Mouse (Mus musculus): ENCODE measurements around the gene Sh3glb2. TPM values are rescaled to one million over a fixed set of nuclear protein-coding genes. Genes with fewer than 3 reads are reported as not detected.

Gene Sh3glb2
- polyA plus RNA-seq, 1 experiment from 2014 or later: 58.9 TPM

DNA sequence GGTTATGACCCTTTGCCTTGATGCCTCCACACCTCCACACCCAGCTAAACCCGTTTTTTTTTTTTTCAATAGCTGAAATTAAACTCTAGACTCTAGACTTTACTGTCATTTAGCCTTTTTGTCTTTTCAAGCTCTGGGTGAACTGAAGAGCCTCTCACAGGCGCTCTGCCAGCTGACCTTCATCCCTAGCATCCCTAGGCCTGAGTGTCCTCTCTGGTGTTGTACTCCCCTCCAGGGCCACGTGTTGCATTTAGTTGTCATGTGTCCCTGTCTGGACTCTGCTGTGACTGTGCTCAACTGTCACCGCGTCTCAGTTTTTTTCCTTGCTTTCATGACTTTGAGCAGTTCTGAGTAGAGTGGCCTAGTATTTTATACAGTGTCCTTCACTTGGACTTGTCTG is 59.2 kb downstream of the Sh3glb2 start:
- Histone ChIP-seq H3K27ac (ENCODE audit: low read length) (no peak overlapping the region), H3K27me3 (replicated peaks; ENCODE audit: insufficient read depth, low read length) (no peaks in the 10 kb centered on the region), H3K36me3 (ENCODE audit: insufficient read depth, low read length) (peaks cover 17% of the 10 kb centered on the region; the same call in 1 of the 2 replicates), H3K4me1 (ENCODE audit: insufficient read depth, low read depth, low read length) (no peaks in the 10 kb centered on the region), H3K4me3 (ENCODE audit: low read depth, low read length) (no peak overlapping the region), H3K9me3 (ENCODE audit: low read length) (no peaks in the 10 kb centered on the region), H3K9ac (replicated peaks; ENCODE audit: low read depth) (no peak overlapping the region), H3K4me2 (replicated peaks; ENCODE audit: low read depth, low read length) (no peak overlapping the region)
- 83% methylated on average over 5 of the region's 5 CpGs for WGBS
- DNase-seq (ENCODE audit: low spot score): no peak
- no peak for TF ChIP-seq EP300 (IDR thresholded peaks at IDR 0.05)
- no peak for TF ChIP-seq CTCF (IDR thresholded peaks at IDR 0.05)
- ATAC-seq: no peak

DNA sequence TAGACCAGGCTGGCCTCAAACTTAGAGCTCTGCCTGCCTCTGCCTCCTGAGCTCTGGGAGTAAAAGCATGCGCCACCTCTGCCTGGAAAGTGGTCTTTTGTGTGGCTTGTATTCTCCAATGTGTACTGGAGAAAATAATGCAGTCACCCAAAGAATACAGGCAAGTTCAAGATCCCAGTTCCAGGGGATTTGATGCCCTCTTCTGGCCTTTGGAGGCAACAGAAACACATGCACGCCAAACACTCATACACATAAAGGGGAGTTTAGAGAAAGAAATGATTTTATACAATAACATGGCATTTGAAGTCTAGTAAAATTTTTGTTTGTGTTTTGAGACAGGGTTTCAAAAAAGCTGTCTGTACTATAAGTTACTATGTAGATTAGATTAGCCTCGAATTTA is 59.6 kb downstream of the Sh3glb2 start:
- Histone ChIP-seq H3K9me3 (ENCODE audit: low read length) (no peaks in the 10 kb centered on the region), H3K27me3 (replicated peaks; ENCODE audit: insufficient read depth, low read length) (no peaks in the 10 kb centered on the region), H3K4me3 (ENCODE audit: low read depth, low read length) (no peak overlapping the region), H3K36me3 (ENCODE audit: insufficient read depth, low read length) (peaks cover 13% of the 10 kb centered on the region; the same call in 1 of the 2 replicates), H3K4me2 (replicated peaks; ENCODE audit: low read depth, low read length) (no peak overlapping the region), H3K9ac (replicated peaks; ENCODE audit: low read depth) (no peak overlapping the region), H3K4me1 (ENCODE audit: insufficient read depth, low read depth, low read length) (no peaks in the 10 kb centered on the region), H3K27ac (ENCODE audit: low read length) (no peak overlapping the region)
- TF ChIP-seq CTCF (IDR thresholded peaks at IDR 0.05) (peak; percentile 49), EP300 (IDR thresholded peaks at IDR 0.05) (no peak)
- no peak for ATAC-seq
- DNase-seq (ENCODE audit: low spot score): no peak
- WGBS: 70% methylated on average over 3 of the region's 3 CpGs

Small RNA genes within 50 kb of the gene (microRNA-seq; reads per million reads assigned to microRNA genes)
- gene Gm47292: not detected

Other genes with a start within 250 kb of the Sh3glb2 start
- gene Zer1, start 234.8 kb downstream of the Sh3glb2 start, polyA plus RNA-seq (2015; fragmentation: Nextera tagmentation; extraction: Ambion mirVana): 4.9 and 5.0 TPM in 2 replicates
- gene Tbc1d13, start 225.6 kb downstream of the Sh3glb2 start, polyA plus RNA-seq (2015; fragmentation: Nextera tagmentation; extraction: Ambion mirVana): 4.5 and 6.5 TPM in 2 replicates
- gene Endog, start 187.8 kb downstream of the Sh3glb2 start, polyA plus RNA-seq (2015; fragmentation: Nextera tagmentation; extraction: Ambion mirVana): 19.6 and 24.4 TPM in 2 replicates
- gene Spout1, start 180.9 kb downstream of the Sh3glb2 start, polyA plus RNA-seq (2015; fragmentation: Nextera tagmentation; extraction: Ambion mirVana): 21.7 and 23.4 TPM in 2 replicates
- gene Kyat1, start 153.5 kb downstream of the Sh3glb2 start, polyA plus RNA-seq (2015; fragmentation: Nextera tagmentation; extraction: Ambion mirVana): 12.7 and 17.1 TPM in 2 replicates
- 58.2 and 68.8 TPM in 2 replicates for gene Lrrc8a, start 121.6 kb downstream of the Sh3glb2 start, polyA plus RNA-seq (2015; fragmentation: Nextera tagmentation; extraction: Ambion mirVana)
- 0.12 and 0.21 TPM in 2 replicates for gene Gm28035, start 118.8 kb downstream of the Sh3glb2 start, polyA plus RNA-seq (2015; fragmentation: Nextera tagmentation; extraction: Ambion mirVana)
- gene Phyhd1, start 93.1 kb downstream of the Sh3glb2 start, polyA plus RNA-seq (2015; fragmentation: Nextera tagmentation; extraction: Ambion mirVana): 9.5 and 13.4 TPM in 2 replicates
- gene Gm28038, start 78.3 kb downstream of the Sh3glb2 start, polyA plus RNA-seq (2015; fragmentation: Nextera tagmentation; extraction: Ambion mirVana): not detected in 2 replicates
- 24.1 TPM in 2 replicates for gene Dolk, start 73.0 kb downstream of the Sh3glb2 start, polyA plus RNA-seq (2015; fragmentation: Nextera tagmentation; extraction: Ambion mirVana)
- gene Nup188, start 72.9 kb downstream of the Sh3glb2 start, polyA plus RNA-seq (2015; fragmentation: Nextera tagmentation; extraction: Ambion mirVana): 8.9 and 9.9 TPM in 2 replicates
- gene Miga2, start 4.9 kb upstream of the Sh3glb2 start, polyA plus RNA-seq (2015; fragmentation: Nextera tagmentation; extraction: Ambion mirVana): 13.8 and 14.9 TPM in 2 replicates
- gene Dolpp1, start 32.9 kb upstream of the Sh3glb2 start, polyA plus RNA-seq (2015; fragmentation: Nextera tagmentation; extraction: Ambion mirVana): 25.0 and 26.1 TPM in 2 replicates
- 36.5 and 37.4 TPM in 2 replicates for gene Crat, start 56.5 kb upstream of the Sh3glb2 start, polyA plus RNA-seq (2015; fragmentation: Nextera tagmentation; extraction: Ambion mirVana)
- gene Ptpa, start 56.7 kb upstream of the Sh3glb2 start, polyA plus RNA-seq (2015; fragmentation: Nextera tagmentation; extraction: Ambion mirVana): 88.0 and 93.3 TPM in 2 replicates
- gene Ier5l, start 114.9 kb upstream of the Sh3glb2 start, polyA plus RNA-seq (2015; fragmentation: Nextera tagmentation; extraction: Ambion mirVana): 3.6 and 4.0 TPM in 2 replicates
- gene Cstad, start 235.7 kb upstream of the Sh3glb2 start, polyA plus RNA-seq (2015; fragmentation: Nextera tagmentation; extraction: Ambion mirVana): 1.9 and 2.3 TPM in 2 replicates